Mouse (Mus musculus) cerebellum, postnatal 4 days (tissue): ENCODE results near the gene Litaf.
A peak's percentile ranks its signal among the peaks of the same experiment; 100 is the strongest.

Experiments used
- DNase-seq, 2 experiments: peaks; one replicate each; pipeline ENCODE4 v3.0.0; 2022; ENCODE audit warnings: low spot score in 2 of 2, mixed read lengths in 1 of 2

Gene Litaf

DNA sequence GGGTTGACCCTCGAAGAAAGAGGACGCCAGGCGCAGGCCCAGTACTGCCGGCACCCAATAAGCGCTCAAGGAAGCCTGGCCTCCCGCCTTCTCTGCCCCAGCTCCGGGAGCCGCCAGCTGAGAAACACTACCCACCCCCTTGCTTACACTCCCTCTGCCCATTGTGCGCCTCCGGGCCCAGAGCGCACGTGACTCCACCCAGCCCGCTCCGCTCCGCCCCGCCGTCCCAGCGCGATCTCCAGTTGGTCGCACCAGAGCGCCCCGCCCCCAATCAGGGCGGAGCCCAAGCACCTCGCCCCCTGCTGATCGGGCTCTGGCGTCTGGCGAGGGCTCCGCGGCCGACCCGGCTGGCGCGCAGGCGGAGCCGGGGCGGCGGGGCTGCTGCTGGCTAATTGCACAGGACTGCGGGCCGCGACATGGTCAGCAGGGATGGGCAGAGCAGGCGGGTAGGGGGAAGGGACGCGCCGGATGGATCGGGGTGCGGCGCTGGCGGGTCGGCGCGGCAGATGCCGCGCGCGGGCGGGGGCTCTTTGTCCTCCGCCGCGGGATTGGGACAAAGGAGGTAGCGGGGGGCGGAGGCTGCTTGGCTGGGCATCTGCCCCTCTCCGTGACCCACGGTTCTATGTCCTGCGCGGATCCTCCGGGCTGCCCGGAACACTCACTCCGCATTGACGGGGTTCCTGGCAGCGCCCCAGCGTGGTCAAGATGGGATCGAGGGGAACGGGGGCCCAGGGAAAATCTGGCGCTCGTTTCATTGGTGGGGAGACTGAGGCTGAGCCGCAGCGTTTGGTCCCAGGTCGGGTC is at the start of gene Litaf:
Gene Litaf, minus strand, starts transcription at position 129 of the 804 bp plus-strand sequence.
- DNase-seq: peak; percentile 95 to 99

DNA sequence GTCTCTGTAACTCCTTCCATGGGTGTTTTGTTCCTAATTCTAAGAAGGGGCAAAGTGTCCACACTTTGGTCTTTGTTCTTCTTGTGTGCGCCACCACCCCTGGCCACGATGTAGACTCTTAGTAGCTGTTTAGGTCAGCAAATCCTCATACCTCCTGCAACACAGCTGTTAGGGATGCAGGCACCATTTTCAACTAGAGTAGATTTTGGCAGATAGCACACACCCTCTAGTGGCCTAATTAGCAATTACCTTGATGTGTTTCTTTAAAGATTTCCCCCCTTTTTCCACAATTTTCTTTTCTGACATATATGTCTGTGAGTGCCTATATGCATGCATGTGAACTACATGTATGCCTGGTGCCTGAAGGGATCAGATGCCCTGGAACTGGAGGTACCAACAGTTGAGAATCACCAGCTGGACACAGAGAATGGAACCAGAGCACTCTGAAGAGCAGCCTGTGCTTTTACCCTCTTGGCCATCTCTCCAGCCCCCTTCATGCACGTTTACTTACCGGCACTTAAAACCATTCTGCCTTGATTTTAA is 43.3 kb upstream of the Litaf start:
- DNase-seq: no peak

DNA sequence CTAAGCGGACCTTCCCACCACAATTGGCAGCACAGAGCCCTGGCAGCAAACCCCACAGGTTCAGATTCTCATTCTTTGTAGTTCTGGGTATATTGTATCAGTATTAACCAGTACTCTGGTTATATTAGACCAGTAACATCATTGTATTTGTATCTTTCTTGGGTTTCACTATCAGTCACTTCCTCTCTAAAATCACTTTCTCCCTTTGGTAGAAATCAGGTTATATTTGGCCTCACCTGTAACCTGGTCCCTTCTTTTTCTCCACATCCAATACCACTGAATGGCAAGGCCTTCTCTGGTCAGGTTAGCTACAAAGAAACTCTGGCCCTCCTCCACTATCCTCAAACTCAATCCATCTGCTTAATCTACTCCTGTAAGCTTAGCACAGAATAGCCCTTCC is 38.9 kb upstream of the Litaf start:
- no peak for DNase-seq

DNA sequence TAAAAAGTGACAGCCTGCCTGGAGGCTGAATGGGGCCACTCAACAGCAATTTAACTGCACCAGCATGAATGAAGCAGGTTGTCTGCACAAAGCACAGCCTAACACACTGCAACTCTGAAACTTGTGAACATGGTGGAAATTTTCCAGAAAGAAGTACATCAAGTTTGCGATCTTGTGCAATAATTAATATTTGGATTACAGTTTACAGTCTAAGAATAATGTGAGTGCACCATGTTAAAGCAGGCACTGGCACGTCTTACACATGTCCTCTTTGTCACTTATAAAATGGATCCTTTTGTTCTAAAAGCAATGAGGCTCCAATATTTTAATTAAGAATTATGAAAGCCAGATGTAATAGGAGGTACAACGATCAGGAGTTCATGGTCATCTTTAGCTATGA is 31.3 kb upstream of the Litaf start:
- no peak for DNase-seq

DNA sequence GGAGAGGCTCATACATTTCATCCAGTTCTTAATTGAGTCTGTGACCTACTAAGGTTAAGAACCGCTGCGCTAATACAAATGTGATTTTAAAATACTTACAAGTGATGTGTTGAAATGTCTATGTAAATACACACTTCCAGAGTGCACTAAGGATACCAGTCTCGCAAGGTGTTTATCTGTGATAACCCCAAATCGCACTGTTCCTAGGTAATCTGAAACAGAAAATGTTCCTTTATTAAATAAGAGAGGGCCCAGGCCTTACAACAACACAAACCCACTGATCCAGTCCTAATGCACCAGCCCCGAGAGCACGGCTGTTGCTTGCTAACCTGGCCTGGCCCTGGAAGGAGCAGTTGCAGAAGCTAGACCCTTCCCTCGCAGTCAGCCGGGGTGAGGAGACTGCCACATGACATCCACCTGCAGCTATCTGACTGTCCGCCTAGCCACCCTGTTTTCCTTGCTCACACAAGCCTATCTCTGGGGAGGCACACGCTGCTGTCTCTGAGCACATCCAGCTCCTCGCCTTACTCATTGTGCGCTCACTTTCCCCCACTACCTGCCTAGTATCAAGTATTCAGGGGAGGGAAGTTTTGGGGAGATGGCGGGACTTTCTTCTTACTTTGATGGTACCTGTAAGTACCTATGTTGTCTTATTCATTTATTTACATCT is 27.9 kb upstream of the Litaf start:
- DNase-seq: no peak

DNA sequence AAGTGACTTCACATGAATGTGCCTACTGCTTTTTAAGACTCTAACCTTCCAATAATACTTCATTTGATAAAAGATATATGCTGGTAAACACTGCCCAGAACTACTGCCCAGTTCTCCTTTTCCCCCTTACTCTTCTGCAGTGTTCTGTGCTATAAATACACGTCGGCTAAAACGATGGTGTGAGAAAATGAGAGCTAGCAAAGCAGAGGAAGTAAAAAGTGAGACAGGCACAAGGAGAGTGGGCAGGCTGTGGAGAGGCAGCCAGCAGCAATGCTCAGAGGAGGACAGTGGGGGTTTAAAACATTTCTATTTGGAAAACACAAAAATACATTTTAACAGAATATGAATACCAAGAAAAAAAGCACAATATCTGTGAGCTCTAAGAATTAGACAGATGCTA is 26.6 kb upstream of the Litaf start:
- DNase-seq: no peak

DNA sequence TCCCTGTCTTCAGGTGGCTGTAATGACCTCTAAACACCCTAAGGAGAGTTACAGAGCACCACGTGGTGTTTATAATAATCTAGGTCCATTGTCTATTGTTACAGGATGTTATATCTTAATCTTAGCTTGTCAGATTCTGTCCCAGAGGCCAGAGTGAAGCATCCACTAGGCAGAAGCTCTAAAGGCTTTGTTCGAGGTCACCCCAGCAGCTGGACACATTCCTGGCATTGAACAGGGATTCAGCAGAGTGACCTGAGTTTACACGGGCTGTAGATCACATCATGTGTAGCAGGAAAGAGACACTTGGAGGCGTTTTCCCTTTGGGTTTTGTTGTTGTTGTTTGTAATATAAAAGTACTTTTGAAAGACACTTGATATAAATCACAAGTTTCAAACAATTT is 26.1 kb upstream of the Litaf start:
- no peak for DNase-seq

DNA sequence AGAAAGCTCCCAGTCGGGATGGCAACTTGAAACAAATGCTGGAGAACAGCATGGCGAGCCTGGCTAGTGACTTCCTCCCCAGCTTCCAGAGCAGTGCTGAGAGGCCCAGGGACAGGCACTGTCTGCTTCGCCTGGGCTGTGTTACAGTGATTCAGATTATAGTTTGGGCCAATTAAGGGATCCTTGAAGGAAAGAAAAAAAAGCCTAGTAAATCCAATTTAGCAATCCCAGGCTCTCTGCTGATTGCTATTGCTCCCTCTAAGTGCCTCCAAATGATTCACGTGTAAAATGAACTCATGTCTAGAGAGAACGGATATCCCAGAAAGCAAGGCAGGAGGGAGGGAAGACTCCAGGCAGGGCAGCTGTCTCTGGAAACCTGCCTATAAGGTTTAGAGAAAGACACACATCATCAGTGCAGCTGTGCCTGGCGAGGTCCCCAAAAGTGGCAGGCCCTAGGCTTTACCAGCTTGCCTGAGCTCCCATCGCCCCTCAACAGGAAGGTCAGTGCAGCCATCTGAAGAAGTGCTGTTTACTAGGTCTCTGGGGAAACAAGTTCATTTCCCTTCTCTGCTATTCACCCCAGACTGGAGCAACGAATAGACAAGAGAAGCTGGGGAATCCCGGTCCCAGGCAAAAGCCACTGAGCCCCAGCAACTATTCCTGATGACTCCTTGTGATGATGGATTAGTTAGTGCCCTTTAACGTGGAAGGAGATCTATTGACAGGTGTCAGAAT is 25.0 kb upstream of the Litaf start:
- no peak for DNase-seq

DNA sequence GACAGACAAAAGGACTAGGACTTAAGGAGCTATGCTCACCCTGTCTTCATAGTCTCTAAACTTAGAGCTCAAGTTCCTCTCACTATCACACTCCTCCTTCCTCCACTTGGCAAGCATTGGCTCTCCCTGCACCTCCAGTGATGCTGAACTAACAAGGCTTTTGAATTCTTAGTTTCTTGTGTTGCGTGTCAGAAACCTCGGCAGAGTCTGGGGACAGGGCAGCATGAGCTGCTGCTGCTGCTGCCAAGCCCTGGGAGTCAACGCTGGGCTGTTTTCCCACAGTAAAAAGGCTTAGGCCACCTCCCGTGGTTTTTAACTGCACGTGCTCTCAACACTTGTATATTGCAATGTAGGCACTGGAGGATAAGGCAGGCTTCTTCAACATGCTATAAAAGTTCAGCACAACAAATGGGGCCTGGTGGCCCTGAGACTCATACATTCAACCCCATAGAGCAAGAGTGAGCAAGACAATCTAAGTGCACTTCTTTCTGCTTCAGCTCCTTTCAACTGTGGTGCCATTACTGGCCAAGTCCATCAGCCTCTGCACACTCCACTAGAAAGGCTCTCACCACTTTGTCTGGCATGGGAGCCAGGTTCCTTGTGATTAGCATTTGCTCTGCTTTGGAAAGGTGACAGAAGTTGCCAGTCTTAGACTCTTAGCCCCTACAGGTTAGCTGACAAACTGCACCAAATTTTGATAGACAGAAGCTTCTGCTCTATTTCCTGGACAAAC is 21.1 kb upstream of the Litaf start:
- peak in 1 of 2 experiments; percentile 50 for DNase-seq

DNA sequence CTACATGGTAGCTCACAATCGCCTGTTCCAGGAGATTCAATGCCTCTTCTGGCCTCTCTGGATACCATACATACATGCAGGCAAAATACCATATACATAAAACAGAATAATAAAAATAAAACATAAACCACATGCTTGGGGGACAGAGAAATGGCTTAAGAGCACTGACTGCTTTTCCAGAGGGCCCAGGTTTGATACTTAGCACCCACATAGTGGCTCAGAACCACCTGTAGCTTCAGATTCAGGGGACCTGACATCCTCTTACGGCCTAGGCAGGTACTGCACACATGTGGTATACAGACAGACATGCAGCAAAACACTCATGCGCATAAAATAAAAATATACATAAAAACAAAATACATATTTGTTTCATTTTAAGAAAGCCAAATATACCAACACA is 20.3 kb upstream of the Litaf start:
- DNase-seq: no peak

DNA sequence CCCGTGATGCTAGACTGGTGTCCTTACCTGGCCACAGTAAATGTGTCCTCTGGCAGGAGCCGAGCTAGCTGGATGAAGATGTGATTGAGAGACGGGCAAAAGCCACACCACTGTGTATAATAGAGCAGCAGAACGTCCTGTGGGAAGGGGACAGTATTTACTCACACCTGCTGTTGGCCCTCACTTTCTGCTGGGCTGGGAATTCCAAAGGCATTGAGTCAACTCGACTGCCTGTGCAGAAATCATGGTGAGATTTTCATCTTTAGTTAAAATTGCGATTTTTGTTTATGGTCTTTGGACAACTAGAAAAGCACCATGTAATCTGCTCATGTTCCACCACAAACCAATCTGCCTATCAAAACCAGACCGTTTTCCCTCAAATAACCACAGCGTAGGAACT is 18.2 kb upstream of the Litaf start:
- DNase-seq: no peak

DNA sequence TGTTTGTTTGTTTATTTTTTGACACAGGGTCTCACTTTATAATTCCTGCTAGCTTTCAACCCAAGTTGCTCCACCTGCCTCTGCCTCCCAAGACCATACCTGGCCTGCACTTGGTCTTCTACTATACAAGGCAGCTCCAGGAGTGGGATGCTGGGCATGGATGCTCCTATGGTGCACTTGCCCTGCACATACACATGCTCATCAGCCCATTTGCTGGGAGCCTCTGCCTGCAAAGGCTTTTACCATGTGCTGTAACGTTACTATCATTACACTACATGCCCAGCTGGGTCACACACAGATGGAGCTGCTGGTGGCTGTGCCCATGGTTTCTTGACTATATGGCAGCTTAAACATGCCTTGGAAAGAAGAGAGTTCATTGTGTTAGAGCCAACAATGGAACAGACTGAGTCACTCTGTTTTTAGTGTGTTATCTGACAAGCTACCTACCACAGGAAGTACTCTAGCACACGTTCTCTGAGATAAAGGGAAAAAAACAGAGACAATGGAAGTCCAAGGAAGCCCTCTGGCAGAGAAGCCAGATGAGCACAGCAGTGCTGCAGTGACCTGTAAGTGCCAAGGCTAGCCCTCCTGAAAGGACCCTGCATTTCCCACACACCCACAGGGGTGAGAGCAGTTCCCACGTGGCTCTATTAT is 12.4 kb upstream of the Litaf start:
- no peak for DNase-seq

DNA sequence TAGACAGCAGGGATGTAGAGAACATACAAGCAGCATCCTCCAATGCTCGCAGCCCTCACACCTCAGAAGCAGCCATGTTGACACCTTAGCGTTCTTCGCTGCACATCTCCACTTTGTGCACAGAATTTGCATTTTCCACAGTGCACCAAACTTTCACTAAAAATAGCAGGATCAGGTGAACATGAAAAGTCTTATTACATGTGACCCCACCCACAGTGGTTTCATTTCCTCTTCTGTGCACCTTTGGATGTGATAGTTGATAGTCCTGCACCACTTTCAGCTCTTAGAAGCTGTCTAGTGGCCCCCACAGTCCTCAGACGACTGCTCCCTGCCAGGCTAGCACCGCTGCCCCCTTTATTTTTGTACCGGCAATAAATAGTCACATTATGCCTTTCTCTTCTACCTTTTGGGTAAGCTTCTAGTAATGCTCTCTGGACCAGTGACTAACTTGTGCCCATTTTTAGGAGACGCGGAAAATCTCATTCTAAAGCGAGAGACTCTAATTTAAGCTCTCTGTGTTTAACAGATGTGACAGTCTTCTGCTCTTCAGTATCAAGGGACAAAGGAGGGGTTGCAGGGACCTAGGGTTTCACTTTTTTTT is 11.7 kb upstream of the Litaf start:
- no peak for DNase-seq

DNA sequence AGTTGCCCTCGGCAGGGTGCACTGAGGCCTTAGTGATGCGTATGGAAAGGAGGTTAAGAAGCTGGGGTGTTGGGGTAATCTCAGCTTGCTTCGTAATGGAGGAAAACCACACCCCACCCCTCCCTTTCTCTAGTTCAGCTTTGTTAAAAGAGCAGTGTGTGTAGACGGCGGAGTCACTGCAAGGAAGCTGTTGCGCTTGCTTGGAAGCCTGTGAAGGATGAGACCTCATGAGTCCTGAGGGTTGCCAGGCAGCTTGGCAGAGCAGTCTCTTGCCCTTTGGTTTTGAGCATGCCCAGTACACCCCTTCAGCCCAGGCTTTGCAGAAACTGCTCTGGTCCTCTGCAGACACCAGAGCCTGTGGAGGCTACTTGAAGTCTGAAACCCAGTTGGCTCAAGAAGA is 7.1 kb upstream of the Litaf start:
- no peak for DNase-seq

DNA sequence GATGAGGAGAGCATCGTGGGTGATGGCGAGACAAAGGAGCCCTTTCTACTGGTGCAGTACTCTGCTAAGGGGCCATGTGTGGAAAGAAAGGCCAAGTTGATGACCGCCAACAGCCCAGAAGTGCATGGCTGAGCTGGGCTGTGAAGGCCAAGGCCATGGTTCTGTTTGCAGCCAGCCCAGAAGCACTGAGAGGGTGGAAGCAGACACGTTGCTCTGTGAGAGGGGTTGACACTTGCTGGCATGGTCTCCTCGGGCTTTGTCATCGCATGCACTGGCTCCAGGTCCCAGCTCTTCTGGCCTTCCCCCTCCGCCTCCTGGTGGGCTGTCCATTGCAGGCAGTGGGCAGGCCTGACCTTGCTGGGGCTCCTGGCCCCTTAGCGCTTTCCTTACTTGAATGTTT is 6.5 kb upstream of the Litaf start:
- DNase-seq: no peak

DNA sequence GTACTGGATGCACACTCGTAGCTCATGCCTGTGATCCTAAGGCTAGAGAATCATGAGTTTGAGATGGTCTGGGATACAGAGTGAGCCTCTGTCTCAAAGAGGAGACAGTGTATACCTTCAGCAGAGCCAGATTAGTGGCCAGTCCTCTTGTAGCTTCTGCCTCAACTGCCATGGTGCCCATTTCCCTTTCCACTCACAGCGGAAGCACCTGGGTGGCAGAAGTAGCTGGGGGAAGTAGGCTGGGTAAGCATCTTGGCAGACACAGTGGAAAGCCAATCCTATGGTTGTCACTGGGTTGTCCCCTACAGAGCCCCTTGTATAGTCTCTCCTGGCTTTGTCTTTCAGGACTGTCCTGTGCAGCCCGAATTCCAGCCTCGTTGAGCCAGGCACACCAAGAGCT is 5.9 kb upstream of the Litaf start:
- no peak for DNase-seq

DNA sequence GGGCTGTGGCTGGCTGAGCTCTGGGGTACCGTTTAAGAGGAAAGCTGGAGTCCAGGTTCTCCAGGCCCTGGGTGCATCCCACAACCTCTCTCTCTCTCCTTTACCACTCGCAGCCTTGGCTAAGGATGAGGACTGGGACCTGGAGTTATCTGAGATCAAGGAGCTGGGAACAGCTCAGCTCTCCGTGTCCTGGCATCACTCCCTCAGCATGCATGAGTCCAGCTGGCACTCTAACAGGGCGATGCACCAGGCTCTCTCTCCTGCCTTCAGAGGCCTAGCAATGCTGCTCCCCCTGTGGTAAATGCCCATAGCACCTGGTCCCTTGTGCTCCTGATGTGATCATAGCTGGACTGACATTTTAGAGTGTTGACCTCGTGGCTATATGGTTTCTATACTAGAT is 5.2 kb upstream of the Litaf start:
- no peak for DNase-seq

DNA sequence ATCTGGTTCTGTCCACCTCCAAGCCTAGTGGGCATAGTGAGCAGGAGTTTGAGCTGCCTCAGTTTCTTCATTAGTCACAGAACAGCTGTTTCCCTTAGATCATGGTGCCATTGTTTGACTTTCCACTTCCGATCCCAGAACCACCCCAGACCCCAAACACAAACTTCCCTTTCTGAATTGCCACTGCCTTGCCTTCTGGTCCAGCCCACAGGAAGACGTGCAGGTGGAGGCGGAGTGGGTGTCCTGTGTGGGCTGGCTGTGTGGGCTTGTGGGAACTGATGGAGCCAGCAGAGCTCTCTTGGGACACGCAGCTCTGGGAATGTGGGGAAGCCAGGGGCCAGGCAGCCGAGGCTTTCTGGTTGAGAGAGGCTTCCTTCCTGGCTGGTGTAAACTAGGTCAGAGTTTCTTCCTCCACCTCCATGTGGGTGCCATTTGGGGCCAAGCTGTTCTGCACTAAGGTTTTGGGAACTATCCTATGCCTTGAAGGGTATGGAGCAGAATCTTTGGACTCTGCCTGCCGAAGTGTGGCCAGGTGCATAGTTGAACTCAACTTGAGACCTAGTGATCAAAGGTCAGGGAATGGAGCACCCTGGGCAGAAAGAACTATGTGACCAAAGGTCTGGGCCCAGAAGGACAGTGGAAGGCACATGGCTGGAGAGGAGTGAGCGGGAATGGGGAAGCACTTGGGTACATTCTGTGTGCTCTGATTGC is 3.9 kb upstream of the Litaf start:
- no peak for DNase-seq

DNA sequence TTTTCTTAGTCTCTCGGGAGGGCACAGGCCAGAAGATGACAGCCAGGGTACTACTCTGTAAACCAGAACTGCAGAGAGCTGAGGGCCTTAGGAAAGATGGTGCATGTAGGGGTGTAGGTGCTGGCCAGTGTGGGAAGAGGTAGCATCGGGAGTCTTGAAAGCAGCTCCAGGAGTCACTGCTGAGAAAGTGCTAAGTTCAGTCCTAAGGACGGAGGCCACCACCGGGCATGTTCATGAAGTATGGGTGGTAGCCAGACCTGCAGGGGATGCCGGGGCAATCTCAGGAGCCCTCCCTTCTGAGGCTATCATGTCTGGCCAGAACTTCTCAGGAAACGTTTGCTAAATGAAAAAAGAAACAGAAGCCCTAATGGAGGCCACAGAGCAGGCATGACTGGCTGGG is 3.3 kb upstream of the Litaf start:
- no peak for DNase-seq

DNA sequence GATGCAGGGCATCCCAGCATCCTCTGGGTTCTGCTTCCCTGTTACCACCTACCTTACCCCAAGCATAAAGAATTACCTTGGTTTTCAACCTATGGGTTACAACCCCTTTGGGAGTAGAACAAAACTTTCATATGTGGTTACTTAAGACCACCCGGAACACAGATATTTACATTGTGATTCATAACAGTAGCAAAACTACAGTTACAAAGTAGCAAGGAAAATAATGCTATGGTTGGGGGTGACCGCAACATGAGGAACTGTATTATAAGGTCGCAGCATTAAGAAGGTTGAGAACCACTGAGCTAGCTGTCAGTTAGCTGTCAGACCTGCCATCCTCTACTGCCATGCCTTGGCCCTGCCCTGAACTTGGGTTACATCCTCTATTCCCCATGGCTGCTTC is 2.7 kb upstream of the Litaf start:
- DNase-seq: no peak
